Mouse (Mus musculus) myocyte (in vitro differentiated cells): ENCODE measurements around the gene AU018091.

ENCODE experiments used
- MYOD1 ChIP-seq, 3 experiments: IDR thresholded peaks; one replicate each; pipeline ENCODE4 v1.6.1; 2011; ENCODE audit warnings: control low read depth in 2 of 3, low read depth in 2 of 3, mild to moderate bottlenecking in 2 of 3, moderate library complexity in 1 of 3; ENCODE audit not compliant: insufficient read length in 2 of 3, control insufficient read depth in 1 of 3
- POLR2A ChIP-seq: IDR thresholded peaks from one replicate; pipeline ENCODE4 v1.6.1; 2011; ENCODE audit warnings: low read depth, mild to moderate bottlenecking, control low read depth, moderate library complexity; ENCODE audit not compliant: insufficient read length
- REST ChIP-seq: IDR thresholded peaks from one replicate; pipeline ENCODE4 v1.6.1; 2011; ENCODE audit warnings: mild to moderate bottlenecking, control low read depth, moderate library complexity; ENCODE audit not compliant: insufficient read depth, insufficient read length

DNA sequence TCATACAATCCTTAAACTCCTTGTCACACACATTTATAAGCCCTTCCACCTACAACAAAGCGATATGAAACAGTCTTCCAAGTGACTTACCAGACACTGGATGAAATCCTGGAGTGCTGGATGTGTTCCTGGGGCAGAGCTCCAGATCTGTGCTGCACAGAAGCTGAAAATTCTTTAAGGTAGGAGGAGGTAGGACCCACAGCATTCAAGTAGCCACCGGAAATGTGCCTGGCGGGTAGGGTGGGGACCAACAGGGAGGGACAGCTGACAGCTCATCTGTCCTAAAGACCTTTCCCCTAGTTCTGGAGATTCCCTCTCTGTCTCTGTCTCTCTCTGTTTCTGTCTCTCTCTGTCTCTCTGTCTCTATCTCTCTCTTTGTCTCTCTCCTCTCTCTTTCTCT lies at the start of gene AU018091:
- no peak for TF ChIP-seq POLR2A
- TF ChIP-seq MYOD1 (IDR thresholded peaks at IDR 0.05; ENCODE audit: control insufficient read depth in 1 of 3, insufficient read length in 2 of 3, low read depth in 2 of 3): no peak
- no peak for TF ChIP-seq REST
